Mouse (Mus musculus): Measurements from ENCODE around the gene Oas3. TPM values are rescaled to one million over a fixed set of nuclear protein-coding genes. Genes with fewer than 3 reads are reported as not detected.

The Oas3 gene
- polyA plus RNA-seq, 1 experiment from 2014 or later = 1.3 TPM

DNA sequence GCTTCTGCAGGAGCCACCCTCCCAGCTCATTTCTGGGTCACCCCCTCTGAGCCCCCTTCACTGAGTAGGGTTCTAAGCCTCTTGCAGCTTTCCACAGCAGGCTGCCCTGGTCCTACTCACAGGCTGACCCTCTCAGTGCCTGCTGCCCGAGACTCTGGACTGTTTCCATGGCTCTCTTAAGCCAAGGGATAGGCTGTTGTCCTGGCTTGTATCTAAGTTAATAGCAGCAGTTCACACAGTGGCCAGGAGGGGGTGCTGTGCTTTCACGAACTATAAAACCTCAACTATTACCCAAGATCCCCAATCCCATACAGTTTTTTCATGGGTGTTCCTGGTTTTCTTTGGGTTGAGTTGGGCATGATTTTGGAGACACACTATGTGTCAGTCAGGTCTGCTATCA lies 15.6 kb upstream of the Oas3 start:
- no peaks in the 10 kb centered on the region for H3K4me1 ChIP-seq (replicated peaks)
- H3K27me3 ChIP-seq = no peaks in the 10 kb centered on the region; the same call in 1 of the 2 replicates
- no peak overlapping the region for H3K27ac ChIP-seq (replicated peaks)
- H3K4me2 ChIP-seq = no peak overlapping the region
- H3K9ac ChIP-seq = no peak overlapping the region
- no peak for ATAC-seq (ENCODE audit: insufficient read depth)
- H3K9me3 ChIP-seq (replicated peaks) = no peaks in the 10 kb centered on the region
- H3K36me3 ChIP-seq (replicated peaks) = no peaks in the 10 kb centered on the region
- WGBS (ENCODE audit: insufficient replicate concordance) = 8% methylated on average over 2 of the region's 2 CpGs
- no peak overlapping the region for H3K4me3 ChIP-seq (replicated peaks)

DNA sequence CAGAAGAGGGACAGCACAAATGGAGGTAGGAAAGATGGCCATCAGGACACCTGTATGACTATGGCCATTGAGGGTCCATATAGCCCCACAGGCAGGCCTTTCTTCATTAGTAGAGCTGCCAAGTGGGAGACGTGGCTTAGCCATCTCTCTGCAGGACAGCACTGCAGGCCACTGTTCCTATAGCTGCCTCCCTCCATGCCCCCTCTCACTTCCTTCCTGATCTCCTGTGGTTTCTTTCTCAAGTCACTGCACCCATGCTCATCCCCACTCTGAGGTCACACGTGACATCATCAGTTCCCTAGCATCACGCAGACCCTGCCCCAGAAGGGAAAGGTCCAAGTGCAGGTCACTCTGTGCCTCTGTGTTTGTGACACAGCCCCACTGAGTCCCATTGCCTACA lies 9.6 kb upstream of the Oas3 start:
- Histone ChIP-seq H3K27ac (replicated peaks) (no peak overlapping the region), H3K4me1 (replicated peaks) (no peaks in the 10 kb centered on the region), H3K4me2 (no peak overlapping the region), H3K9me3 (replicated peaks) (no peaks in the 10 kb centered on the region), H3K4me3 (replicated peaks) (no peak overlapping the region), H3K9ac (no peak overlapping the region), H3K27me3 (no peaks in the 10 kb centered on the region; the same call in 1 of the 2 replicates), H3K36me3 (replicated peaks) (no peaks in the 10 kb centered on the region)
- ATAC-seq (ENCODE audit: insufficient read depth) = no peak
- 13% methylated on average over 3 of the region's 3 CpGs for WGBS (ENCODE audit: insufficient replicate concordance)

DNA sequence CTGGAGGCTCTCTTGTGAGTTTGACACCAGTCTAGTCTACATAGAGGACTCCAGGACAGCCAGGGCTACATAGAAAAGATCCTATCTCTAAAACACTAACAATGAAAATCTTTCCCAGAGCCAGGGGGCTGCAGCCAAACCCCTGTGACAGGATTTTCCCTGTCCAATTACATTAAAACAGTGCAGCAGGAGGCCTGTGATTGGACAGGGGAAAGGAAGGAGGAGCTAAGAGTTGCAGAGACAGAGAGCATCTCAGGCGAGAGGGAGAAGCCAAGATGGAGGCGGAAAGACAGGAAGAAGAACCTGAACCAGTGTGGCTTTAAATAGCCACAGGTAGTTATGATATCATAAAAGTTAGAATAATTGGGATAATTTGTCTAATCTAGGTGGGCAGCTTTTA lies 5.0 kb upstream of the Oas3 start:
- Histone ChIP-seq H3K9me3 (replicated peaks) (no peaks in the 10 kb centered on the region), H3K36me3 (replicated peaks) (no peaks in the 10 kb centered on the region), H3K4me3 (replicated peaks) (no peak overlapping the region), H3K27me3 (no peaks in the 10 kb centered on the region), H3K4me1 (replicated peaks) (peaks cover 4% of the 10 kb centered on the region), H3K9ac (no peak overlapping the region), H3K27ac (replicated peaks) (no peak overlapping the region), H3K4me2 (no peak overlapping the region)
- ATAC-seq (ENCODE audit: insufficient read depth) = no peak
- whole genome bisulfite sequencing (ENCODE audit: insufficient replicate concordance) = 52% methylated on average over 2 of the region's 2 CpGs

DNA sequence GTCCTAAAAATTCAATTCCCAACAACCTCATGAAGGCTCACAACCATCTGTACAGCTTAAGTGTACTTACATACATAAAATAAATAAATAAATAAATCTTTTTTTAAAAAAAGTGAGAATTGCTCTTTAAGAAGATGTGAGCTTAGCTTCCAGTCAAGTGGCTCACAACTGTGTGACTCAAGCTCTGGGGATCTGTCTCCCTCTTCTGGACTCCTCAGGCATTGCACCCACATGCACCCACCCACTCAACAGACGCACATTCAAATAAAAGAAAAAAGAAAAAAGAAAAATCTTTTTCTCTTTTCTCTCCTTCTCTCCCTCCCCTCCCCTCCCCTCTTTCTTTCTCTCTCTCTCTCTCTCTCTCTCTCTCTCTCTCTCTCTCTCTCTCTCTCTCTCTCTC lies 4.2 kb upstream of the Oas3 start:
- WGBS (ENCODE audit: insufficient replicate concordance) = 50% methylated on average over 1 of the region's 1 CpGs

DNA sequence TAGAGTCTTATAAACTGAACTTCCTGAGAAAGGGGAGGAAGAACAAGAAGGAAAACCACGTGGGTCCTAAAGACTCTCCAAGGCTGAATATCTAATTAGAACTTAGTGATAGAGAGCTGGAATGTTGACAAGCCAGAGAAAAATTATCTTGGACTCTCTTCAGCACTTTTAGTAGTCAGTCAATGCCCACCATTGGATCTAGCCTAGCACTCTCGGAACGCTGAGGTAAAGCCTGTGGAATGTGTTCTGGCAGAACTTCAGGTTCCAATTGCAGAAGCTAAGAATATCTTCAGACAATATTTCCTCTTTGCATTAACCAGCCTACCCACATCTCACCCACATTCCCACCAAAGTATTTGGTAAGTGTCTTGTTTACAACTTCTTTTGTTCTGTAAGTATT lies 2.5 kb upstream of the Oas3 start:
- no peaks in the 10 kb centered on the region for H3K36me3 ChIP-seq (replicated peaks)
- no peak overlapping the region for H3K4me3 ChIP-seq (replicated peaks)
- H3K9me3 ChIP-seq (replicated peaks) = no peaks in the 10 kb centered on the region
- no peak overlapping the region for H3K4me2 ChIP-seq
- no peak overlapping the region for H3K9ac ChIP-seq
- 19% methylated on average over 3 of the region's 3 CpGs for WGBS (ENCODE audit: insufficient replicate concordance)
- no peak overlapping the region for H3K27ac ChIP-seq (replicated peaks)
- no peaks in the 10 kb centered on the region for H3K27me3 ChIP-seq
- peaks cover 28% of the 10 kb centered on the region for H3K4me1 ChIP-seq (replicated peaks)
- no peak for ATAC-seq (ENCODE audit: insufficient read depth)

More for the DNA sequence above, 4.2 kb upstream of the Oas3 start:
- Histone ChIP-seq H3K4me3 (replicated peaks) (no peak overlapping the region), H3K27ac (replicated peaks) (no peak overlapping the region), H3K36me3 (replicated peaks) (no peaks in the 10 kb centered on the region), H3K9me3 (replicated peaks) (no peaks in the 10 kb centered on the region), H3K4me1 (replicated peaks) (peaks cover 10% of the 10 kb centered on the region), H3K9ac (no peak overlapping the region), H3K4me2 (no peak overlapping the region), H3K27me3 (no peaks in the 10 kb centered on the region)
- ATAC-seq (ENCODE audit: insufficient read depth) = no peak

DNA sequence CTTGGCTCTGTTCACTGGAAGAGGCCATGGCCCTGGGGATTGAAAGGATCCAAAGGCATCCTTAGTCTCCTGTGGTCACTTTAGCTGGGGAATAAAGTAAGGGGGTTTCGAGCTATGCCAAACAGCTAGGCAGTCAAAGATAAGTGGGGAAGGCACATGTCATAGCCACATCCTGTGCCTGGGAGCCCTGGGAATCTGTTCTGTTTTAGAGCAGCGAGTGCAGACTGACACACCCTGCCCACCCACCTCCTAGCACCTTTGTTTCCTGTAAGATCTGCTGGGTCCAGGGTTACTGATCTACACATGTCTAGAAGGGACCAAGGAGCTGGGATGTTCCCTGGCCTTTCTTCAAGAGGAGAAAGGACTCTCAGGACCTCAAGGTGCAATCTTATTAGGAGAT lies 1.5 kb upstream of the Oas3 start:
- Histone ChIP-seq H3K27ac (replicated peaks) (no peak overlapping the region), H3K36me3 (replicated peaks) (no peaks in the 10 kb centered on the region), H3K4me2 (no peak overlapping the region), H3K9ac (no peak overlapping the region), H3K4me3 (replicated peaks) (no peak overlapping the region), H3K9me3 (replicated peaks) (no peaks in the 10 kb centered on the region), H3K4me1 (replicated peaks) (peaks cover 33% of the 10 kb centered on the region), H3K27me3 (no peaks in the 10 kb centered on the region)
- WGBS (ENCODE audit: insufficient replicate concordance) = 10% methylated on average over 2 of the region's 2 CpGs
- ATAC-seq (ENCODE audit: insufficient read depth) = no peak

DNA sequence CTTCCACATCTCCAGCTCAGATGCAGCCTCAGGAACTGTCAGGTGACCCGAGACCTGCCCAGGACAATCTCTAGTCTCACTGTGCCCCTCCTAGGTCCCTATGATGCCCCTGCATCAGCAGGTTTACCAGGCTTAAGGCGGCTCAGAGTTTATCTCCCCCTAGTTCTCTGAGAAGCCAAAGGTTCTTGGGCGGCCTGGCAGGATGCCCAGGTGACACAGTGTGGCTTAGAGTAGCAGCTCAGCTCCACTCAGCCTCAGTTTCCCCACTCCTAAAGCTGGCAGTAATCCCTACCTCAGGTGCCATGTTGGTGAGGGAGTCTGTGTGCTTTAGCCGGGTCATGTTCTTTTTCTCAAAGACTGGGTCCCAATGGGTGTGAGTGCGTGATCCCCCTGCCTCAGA lies 660 bp downstream of the Oas3 start:
- H3K27me3 ChIP-seq = no peaks in the 10 kb centered on the region
- 55% methylated on average over 5 of the region's 5 CpGs for WGBS (ENCODE audit: insufficient replicate concordance)
- no peak overlapping the region for H3K9ac ChIP-seq
- ATAC-seq (ENCODE audit: insufficient read depth) = no peak
- H3K4me2 ChIP-seq = peak overlapping the region; percentile 52; the same call in 1 of the 2 replicates
- H3K9me3 ChIP-seq (replicated peaks) = no peaks in the 10 kb centered on the region
- H3K4me1 ChIP-seq (replicated peaks) = peaks cover 33% of the 10 kb centered on the region
- H3K36me3 ChIP-seq (replicated peaks) = no peaks in the 10 kb centered on the region
- H3K4me3 ChIP-seq (replicated peaks) = peak overlapping the region; percentile 20; the same call in 1 of the 2 replicates
- H3K27ac ChIP-seq (replicated peaks) = no peak overlapping the region

DNA sequence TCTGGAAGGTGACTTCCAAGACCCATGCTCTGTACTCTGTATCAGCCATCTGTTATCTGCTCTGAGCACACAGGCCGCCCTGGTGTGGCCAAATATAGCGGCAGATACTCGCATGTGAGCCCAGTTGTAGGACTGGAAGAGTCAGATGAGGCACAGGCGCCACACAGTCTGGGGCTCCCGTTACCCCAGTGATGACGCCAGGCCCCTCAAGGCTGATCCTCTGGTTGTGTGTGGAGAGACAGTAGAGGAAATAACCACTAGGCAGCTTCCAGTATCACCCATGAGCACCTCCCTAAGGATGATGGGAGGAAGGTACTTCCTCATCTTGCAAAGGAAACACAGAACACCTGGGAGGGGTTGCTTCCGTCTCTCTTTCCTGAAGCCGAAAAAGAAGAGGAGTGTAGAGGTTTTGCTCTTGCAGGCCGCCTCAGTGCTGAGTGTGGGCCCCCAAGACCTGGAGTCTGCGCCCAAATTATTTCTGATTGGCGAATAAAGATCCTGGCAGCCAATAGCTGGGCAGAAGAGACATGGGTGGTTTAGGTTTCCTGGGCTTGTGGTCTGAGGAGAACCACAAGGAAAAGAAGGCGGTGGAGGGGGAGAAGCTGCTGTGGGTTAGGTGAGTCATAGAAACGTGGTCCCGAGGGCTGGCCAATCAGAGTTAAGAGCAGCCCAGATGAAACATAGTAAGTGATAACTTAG lies 2.0 kb downstream of the Oas3 start:
- Histone ChIP-seq H3K36me3 (replicated peaks) (no peaks in the 10 kb centered on the region), H3K9ac (no peak overlapping the region), H3K4me3 (replicated peaks) (peak overlapping the region; percentile 15; the same call in 1 of the 2 replicates), H3K9me3 (replicated peaks) (no peaks in the 10 kb centered on the region), H3K4me2 (peak overlapping the region; percentile 52), H3K27ac (replicated peaks) (peak overlapping the region; percentile 72), H3K4me1 (replicated peaks) (peaks cover 33% of the 10 kb centered on the region), H3K27me3 (no peaks in the 10 kb centered on the region)
- WGBS (ENCODE audit: insufficient replicate concordance) = 11% methylated on average over 14 of the region's 14 CpGs
- ATAC-seq (ENCODE audit: insufficient read depth) = peak; percentile 86

DNA sequence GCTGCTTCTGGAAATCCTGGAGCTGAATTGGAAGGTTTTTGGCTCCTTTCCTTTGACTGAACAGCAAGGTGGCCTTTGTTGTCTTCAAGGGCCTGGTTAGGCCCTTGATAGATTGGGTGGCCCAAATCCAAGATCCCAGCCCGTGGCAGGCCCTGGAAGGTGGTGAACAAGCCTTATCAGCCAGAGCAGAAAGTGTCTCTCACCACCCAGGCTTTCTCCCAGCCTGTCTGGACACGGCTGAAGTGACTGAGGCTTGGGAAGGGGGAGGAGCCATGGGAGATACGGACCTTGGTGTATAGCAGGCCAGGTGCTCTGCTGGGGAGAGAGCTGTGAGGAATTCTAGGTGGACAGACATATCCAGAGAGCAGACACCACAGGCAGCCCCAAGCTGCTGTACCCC lies 8.1 kb downstream of the Oas3 start:
- no peak overlapping the region for H3K4me3 ChIP-seq (replicated peaks)
- H3K9ac ChIP-seq = no peak overlapping the region
- 0 out of 2 replicates have a peak, but pooled peaks cover under 1% of the 10 kb centered on the region for H3K4me1 ChIP-seq (replicated peaks)
- H3K36me3 ChIP-seq (replicated peaks) = no peaks in the 10 kb centered on the region
- WGBS (ENCODE audit: insufficient replicate concordance) = 31% methylated on average over 3 of the region's 3 CpGs
- H3K4me2 ChIP-seq = no peak overlapping the region
- ATAC-seq (ENCODE audit: insufficient read depth) = no peak
- H3K27me3 ChIP-seq = no peaks in the 10 kb centered on the region
- no peaks in the 10 kb centered on the region for H3K9me3 ChIP-seq (replicated peaks)
- H3K27ac ChIP-seq (replicated peaks) = no peak overlapping the region

DNA sequence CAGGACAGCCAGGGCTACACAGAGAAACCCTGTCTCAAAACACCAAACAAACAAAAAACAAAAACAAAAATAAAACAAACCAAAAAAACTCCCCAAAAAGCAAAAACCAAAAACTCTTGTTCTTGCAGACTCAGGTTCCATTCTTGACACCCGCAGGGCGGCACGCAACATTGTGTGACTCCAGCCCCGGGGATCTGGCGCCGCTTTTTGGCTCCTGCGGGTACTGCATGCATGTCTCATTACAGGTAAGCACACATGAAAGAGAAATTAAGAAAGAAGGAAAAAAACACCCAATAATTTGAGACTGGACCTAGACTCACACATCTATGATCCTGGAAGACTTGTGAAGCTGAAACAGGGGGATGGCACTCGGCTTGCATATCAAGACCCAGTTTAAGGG lies 12.5 kb downstream of the Oas3 start:
- Histone ChIP-seq H3K4me1 (replicated peaks) (no peaks in the 10 kb centered on the region), H3K9ac (no peak overlapping the region), H3K4me2 (no peak overlapping the region), H3K9me3 (replicated peaks) (no peaks in the 10 kb centered on the region), H3K27me3 (peaks cover 3% of the 10 kb centered on the region), H3K4me3 (replicated peaks) (no peak overlapping the region), H3K36me3 (replicated peaks) (no peaks in the 10 kb centered on the region), H3K27ac (replicated peaks) (no peak overlapping the region)
- no peak for ATAC-seq (ENCODE audit: insufficient read depth)
- 56% methylated on average over 8 of the region's 8 CpGs for WGBS (ENCODE audit: insufficient replicate concordance)

DNA sequence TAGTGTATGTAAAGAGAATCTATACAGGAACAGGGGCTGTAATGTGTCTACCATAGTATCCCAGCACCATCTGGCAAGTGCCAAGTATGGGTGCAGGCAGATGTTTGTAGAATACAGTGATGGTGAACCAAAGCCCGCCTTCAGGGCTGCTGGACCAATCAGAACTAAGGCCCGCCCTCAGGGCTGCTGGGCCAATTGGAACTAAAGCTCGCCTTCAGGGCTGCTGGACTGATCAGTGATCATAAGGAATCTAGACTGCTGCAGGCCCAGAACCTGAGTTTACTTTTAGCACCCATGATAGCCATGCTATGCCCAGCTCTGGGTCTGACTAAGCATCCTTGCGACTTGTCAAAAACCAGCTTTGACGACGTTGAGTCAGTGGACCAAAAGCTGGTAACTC lies 15.6 kb downstream of the Oas3 start:
- no peaks in the 10 kb centered on the region for H3K4me1 ChIP-seq (replicated peaks)
- no peaks in the 10 kb centered on the region for H3K9me3 ChIP-seq (replicated peaks)
- H3K36me3 ChIP-seq (replicated peaks) = no peaks in the 10 kb centered on the region
- no peak overlapping the region for H3K9ac ChIP-seq
- H3K27me3 ChIP-seq = peaks cover 3% of the 10 kb centered on the region
- H3K27ac ChIP-seq (replicated peaks) = no peak overlapping the region
- no peak overlapping the region for H3K4me3 ChIP-seq (replicated peaks)
- WGBS (ENCODE audit: insufficient replicate concordance) = 41% methylated on average over 6 of the region's 6 CpGs
- no peak overlapping the region for H3K4me2 ChIP-seq
- ATAC-seq (ENCODE audit: insufficient read depth) = no peak

DNA sequence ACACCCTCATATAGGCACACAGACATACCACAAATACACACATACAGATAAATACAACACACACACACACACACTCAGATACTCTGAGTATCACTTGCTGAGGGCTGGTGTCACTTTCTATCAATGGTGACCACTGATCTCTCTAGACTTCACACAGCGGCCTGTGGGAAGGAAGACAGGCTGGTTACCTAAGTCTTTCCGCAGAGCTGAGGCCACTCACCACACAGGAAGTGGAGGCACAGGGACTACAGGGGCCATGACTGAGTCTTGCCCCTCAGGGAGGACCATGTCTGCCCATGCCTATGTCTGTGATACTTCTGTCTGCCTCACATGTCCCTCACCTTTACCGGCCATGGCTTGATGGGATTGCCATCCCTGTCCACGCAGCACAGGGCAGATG lies 23.2 kb downstream of the Oas3 start:
- Histone ChIP-seq H3K36me3 (replicated peaks) (no peaks in the 10 kb centered on the region), H3K9ac (no peak overlapping the region), H3K4me1 (replicated peaks) (no peaks in the 10 kb centered on the region), H3K4me3 (replicated peaks) (no peak overlapping the region), H3K9me3 (replicated peaks) (no peaks in the 10 kb centered on the region), H3K27me3 (no peaks in the 10 kb centered on the region), H3K4me2 (no peak overlapping the region), H3K27ac (replicated peaks) (no peak overlapping the region)
- no peak for ATAC-seq (ENCODE audit: insufficient read depth)
- 35% methylated on average over 4 of the region's 4 CpGs for WGBS (ENCODE audit: insufficient replicate concordance)

All from liver, embryonic 15.5 days (tissue).